Mouse (Mus musculus): Measurements from ENCODE around the gene Sva.

Sva gene

DNA sequence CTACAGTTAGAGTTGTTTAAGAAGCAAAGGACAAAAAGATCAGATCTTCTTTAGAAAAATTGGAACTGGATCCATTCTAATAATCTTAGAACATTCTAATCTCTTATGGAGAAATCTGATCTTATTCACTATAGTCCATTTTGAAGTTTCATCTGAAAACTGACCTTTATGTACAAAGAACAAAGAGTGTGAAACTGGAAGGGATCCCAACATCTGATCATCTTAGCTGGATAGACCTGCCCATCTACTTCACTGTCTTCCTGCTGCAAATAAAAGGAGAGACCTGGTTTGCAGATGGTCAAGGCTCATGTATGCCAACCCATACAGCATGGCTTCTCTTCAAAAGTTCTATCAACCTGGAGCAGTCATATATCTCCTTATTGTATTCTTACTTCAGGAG, at the start of gene Sva:
Sva (plus strand) TSS at position 301 of the 400 bp plus-strand sequence.
- DNase-seq, result no peak
